Mouse (Mus musculus): ENCODE results near the gene Gmppb.
A peak's percentile ranks its signal among the peaks of the same experiment; 100 is the strongest.

Gmppb gene

GRCm38 (mm10) chr9:108051184-108051930, 2.3 kb downstream of the Gmppb start:
- no peak for DNase-seq (ENCODE audit: extremely low spot score, low read depth, low spot score)

- no peak for DNase-seq (ENCODE audit: extremely low spot score, low read depth, low spot score)
Measured at GRCm38 (mm10) chr9:108051931-108052220, 2.8 kb downstream of the Gmppb start.

DNA sequence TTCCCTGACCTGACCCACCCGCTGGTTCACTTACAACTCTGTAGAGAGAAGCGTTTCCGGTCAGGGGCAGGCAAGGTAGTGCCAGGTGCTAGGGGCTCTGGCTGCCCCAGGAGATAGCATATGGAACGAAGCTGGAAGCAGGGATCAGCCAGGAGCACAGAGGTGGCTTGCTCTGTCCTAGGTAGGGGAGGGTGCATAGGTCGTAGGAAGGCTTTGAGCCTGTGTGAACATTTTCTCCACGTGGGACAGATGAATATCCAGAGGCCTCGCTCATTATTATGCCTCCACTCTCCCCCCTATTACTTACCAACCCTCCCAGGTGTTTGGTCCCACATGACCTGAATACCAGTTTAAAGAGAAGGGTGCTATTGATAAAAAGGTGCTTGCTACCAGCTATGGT, 3.4 kb downstream of the Gmppb start:
- DNase-seq (ENCODE audit: extremely low spot score, low read depth, low spot score), result no peak

GRCm38 (mm10) chr9:108052885-108053664, 4.0 kb downstream of the Gmppb start, which contains the start of gene Amigo3:
Gene Amigo3 (plus strand): TSS chr9:108053159.
- DNase-seq (ENCODE audit: extremely low spot score, low read depth, low spot score), result peak; percentile 92

DNA sequence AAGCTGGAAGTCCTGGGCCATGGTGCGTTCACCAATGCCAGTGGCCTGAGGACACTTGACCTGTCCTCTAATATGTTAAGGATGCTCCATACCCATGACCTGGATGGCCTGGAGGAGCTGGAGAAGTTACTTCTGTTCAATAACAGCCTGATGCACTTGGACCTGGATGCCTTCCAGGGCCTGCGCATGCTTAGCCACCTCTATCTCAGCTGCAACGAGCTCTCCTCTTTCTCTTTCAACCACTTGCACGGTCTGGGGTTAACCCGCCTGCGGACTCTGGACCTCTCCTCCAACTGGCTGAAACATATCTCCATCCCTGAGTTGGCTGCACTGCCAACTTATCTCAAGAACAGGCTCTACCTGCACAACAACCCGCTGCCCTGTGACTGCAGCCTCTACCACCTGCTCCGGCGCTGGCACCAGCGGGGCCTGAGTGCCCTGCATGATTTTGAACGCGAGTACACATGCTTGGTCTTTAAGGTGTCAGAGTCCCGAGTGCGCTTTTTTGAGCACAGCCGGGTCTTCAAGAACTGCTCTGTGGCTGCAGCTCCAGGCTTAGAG, 4.7 kb downstream of the Gmppb start:
- DNase-seq (ENCODE audit: extremely low spot score, low read depth, low spot score), result no peak

DNA sequence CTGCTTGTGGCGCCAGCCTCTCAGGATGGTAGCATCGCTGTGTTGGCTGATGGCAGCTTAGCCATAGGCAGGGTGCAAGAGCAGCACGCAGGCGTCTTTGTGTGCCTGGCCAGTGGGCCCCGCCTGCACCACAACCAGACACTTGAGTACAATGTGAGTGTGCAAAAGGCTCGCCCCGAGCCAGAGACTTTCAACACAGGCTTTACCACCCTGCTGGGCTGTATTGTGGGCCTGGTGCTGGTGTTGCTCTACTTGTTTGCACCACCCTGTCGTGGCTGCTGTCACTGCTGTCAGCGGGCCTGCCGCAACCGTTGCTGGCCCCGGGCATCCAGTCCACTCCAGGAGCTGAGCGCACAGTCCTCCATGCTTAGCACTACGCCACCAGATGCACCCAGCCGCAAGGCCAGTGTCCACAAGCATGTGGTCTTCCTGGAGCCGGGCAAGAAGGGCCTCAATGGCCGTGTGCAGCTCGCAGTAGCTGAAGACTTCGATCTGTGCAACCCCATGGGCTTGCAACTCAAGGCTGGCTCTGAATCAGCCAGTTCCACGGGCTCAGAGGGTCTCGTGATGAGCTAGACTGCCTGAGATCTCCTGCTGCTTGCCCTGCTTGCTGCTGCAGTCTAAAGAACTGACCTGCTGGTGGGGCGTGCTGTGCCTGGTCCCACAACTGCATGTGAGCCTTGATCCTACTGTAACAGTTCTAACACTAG, 5.4 kb downstream of the Gmppb start:
- DNase-seq (ENCODE audit: extremely low spot score, low read depth, low spot score), result no peak

DNA sequence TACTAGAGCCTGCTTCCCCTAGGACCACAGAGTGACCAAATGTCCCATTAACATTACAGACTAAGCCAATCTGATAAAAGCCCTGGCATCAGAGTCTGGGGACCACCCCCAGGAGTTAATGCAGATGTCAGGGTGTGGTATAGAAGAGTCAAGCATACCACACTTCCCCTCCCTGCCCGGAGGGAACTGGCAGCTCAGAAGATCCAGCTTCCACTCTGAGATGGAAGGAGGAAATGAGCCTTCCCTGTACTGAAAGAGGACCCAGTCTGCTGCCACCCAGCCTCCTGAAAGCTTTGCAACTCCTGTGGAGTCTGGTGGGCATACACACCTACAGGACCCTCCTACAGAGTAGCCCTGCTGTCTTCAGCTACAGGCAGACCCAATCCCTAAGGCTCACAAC, 6.0 kb downstream of the Gmppb start:
- no peak for DNase-seq (ENCODE audit: extremely low spot score, low read depth, low spot score)

- DNase-seq (ENCODE audit: extremely low spot score, low read depth, low spot score), result no peak
Measured at GRCm38 (mm10) chr9:108055661-108056237, 6.7 kb downstream of the Gmppb start.

- DNase-seq (ENCODE audit: extremely low spot score, low read depth, low spot score), result no peak
Measured at GRCm38 (mm10) chr9:108056361-108057261, 7.6 kb downstream of the Gmppb start.

DNA sequence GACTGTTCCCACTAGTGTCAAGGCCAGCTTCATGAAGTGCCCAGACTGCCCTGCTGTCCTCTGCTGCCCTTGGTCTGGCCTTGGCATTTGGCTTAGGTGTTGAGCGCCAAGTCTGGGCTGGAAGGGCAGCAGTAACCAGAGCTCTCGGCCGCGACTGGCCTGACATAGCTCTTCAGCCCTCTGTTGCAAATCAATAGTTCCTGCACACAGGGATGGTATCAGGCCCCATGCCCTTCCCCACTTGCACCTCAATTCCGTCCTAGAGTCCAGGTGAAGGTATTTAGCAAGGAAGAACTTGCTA, 8.2 kb downstream of the Gmppb start:
- DNase-seq (ENCODE audit: extremely low spot score, low read depth, low spot score), result no peak

DNA sequence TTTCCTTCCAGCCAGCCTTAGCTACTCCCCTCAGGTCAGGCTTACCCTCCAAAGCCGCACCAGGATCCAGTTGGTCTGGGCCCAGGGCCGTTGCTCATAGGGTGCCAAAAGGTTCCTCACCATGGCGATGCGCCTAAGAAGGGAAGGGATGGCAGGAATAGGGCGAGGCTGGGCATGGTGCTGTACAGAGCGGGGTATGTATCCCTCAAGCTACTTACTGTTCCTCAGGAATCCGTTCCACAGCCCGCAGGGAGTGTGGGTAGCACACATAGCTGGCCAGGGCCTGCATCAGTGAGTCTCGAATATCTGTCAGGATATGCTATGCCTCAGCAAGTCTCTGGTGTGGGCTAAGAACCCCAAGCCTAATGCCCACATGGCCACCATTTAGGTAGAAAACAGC, 9.2 kb downstream of the Gmppb start:
- DNase-seq (ENCODE audit: extremely low spot score, low read depth, low spot score), result no peak

DNA sequence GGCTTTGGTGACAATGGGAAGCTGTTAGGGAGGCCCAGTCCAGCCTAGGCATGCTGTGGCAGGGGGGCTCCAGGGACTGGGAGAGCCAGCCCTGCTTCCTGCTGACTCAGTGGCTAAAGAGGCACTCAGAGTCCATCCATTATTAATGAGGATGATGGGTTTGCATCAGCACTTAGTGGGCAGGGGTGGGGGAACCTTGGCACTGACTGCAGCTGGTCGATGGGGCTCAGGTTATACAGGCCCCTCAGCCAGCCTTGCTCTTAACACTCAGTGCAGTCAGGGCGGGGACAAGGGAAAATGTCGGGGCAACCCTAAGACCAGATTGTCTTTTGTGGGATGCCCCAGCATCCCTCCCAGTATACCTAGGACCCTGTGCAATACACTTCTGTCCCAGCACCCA, 13.1 kb downstream of the Gmppb start:
- DNase-seq (ENCODE audit: extremely low spot score, low read depth, low spot score), result no peak

- no peak for DNase-seq (ENCODE audit: extremely low spot score, low read depth, low spot score)
Measured at GRCm38 (mm10) chr9:108063361-108063760, 14.3 kb downstream of the Gmppb start.

DNA sequence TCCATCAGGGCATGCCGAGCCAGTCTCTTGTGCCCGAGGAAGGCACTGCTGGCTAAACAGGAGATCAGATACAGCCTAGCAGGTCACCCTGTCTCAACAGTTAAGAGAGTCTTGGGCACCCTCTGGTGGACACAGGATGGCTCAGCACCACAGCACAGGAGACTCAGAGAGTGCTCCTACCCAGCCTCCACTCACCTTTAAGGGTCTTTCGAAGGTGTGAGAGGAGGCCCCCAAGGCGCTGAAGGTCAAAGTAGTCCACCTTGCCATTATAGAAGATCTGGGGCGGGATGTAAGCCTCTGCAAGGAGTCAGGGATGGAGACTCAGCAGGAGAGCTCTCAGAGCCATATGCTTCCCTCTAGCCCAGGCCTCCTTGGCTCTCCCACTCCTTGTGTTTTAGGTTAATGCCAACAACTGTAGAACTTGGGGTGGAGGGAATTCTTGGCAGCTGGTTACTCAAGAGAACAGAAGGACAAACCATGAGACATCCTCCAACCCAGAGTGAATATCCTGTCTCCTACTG, 16.5 kb downstream of the Gmppb start:
- DNase-seq (ENCODE audit: extremely low spot score, low read depth, low spot score), result no peak

DNA sequence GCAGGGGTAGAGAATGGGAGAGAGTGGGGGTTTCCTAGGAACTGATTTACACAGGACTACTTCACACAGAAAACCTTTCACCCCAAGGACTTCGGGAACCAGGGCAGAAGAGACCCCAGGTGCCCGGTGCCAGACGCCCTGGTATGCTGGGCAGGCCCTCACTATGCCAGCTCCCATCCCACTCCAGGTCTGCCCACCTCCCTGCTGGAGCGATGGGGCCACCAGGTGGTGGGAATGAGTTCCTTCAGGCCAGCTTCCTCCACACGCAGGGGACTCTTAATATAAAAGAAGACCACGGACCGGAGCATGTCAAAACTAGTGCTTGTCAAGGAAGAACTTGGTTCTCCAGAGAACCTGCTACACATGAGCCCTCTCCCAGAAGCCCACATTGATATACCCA, 18.2 kb downstream of the Gmppb start:
- DNase-seq (ENCODE audit: extremely low spot score, low read depth, low spot score), result no peak

DNA sequence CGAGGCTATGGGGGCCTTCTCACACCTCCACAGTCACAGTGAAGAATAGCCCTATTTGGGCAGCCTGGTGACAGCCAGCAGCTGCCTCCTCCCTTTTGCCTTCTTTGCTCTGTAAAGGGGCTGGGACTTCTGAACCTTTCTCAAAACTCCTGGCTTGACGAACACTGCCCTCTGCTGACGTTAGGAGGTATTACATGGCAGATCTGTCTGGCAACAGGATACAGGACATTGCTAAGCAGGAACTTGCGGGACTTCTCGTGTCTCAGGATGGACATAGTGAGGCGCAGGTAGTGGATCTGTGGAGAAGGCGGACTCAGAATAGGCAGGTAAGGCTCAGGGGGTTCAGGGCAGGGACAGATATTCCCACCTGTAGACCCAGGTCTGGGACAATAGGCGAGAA, 18.9 kb downstream of the Gmppb start:
- peak; percentile 86 for DNase-seq (ENCODE audit: extremely low spot score, low read depth, low spot score)

- no peak for DNase-seq (ENCODE audit: extremely low spot score, low read depth, low spot score)
Measured at GRCm38 (mm10) chr9:108069007-108069406, 20.0 kb downstream of the Gmppb start.

DNA sequence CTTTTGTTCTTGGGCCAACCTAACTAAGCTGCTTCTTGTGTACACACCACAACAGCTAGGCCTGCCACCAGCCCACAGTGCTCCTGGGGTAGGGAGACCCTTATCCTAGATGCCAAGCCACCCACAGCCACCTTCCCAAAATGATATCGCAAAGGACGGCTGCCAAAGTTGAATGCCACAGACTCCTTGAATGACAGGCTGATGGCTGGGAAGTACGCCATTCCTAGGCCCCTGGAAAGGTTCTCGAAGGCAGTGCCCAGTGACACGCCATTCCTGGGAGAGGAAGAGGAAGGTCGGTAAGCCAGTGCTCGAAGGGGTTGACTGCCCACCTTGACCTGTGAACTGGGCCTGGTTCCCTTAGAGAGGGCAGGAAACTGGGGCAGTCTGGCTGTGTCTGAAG, 20.5 kb downstream of the Gmppb start:
- DNase-seq (ENCODE audit: extremely low spot score, low read depth, low spot score), result no peak

DNA sequence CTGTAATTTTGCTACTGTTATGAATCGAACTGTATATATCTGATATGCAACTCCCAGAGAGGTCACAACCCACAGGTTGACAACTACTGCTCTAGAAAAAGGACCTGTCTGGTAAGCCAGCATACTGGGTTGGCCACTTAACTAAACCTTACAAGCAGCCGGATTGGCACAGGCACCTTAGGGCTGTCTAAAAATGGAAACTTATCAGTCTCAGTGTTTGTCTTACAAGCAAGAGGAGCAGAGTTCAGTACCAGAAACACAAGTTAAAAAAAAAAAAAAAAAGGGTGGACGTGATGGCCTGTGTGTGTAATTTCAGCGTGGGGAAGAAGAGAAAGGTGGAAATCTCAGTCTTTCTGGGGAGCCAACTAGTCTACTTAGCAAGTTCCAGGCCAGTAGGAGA, 22.8 kb downstream of the Gmppb start:
- no peak for DNase-seq (ENCODE audit: extremely low spot score, low read depth, low spot score)

DNA sequence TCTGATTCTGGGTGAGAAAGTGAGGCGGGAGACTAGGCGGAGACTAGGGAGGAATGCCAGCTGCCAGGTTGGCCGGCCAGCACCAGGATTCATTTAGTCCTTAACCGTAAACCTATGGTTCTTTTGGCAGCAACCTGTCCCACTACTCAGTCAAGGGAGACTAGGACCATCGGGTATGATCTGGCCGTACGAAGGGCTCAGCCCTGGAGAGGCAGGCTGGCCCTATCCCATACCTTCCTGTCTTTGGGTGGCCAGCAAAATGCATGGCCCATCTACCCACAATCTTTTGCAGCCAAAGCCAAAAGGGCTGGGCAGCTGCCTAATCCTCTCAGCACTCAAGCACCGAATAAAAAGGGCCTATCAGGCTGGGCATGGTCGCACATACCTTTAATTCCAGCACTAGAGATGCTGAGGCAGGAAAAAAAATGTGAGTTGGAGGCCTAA, 23.5 kb downstream of the Gmppb start:
- no peak for DNase-seq (ENCODE audit: extremely low spot score, low read depth, low spot score)

Measured in hindlimb bud, embryonic 11.5 days (tissue).